Mouse (Mus musculus) thymus, postnatal 14 days (tissue): ENCODE measurements around the gene Farsb.

Source experiments
- DNase-seq: peaks from one replicate; pipeline ENCODE4 v3.0.0; 2021

Gene Farsb

GRCm38 (mm10) chr1:78483430-78483829, 5.3 kb downstream of the Farsb start:
- no peak for DNase-seq

DNA sequence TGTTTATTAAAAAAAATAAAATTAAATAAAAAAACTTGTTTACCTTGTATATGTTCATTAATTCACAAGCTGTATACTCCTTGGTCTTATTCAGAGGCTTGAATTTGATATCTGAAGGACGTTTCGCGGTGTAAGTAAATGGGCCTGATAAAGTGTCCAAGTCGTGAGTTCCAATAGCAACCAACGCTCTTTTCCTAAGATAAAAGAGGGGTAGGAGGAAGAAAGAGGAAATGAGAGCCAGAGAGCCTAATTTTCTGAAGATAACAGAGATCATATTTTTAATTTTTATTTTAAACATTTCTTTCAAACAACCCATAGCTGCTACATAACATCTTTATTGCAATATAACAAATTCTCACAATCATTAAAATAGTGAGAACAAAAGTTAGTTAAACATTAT, 16.3 kb downstream of the Farsb start:
- no peak for DNase-seq

GRCm38 (mm10) chr1:78454659-78455058, 34.0 kb downstream of the Farsb start:
- DNase-seq: peak; percentile 11

GRCm38 (mm10) chr1:78453886-78454285, 34.8 kb downstream of the Farsb start:
- DNase-seq: no peak

DNA sequence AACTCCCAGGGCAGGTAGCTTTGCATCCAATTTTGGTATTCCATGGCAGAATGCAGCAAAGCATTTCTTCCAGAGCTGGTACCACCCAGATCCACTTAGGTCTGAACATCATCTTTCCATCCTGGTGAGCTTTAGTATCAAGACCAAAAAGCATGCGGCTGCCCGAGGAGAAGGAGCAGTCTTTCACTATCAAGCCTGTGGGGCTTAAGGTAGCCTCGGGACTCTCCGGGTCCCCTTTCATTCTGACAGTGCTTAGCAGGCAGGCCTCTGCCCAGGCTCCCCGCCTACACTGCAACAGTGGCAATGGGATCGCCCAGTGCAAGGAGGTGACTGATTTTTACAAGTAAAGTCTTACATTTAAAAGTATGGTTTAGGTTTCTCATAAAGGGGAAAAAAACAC, 36.2 kb downstream of the Farsb start:
- no peak for DNase-seq

GRCm38 (mm10) chr1:78451070-78451854, 37.4 kb downstream of the Farsb start:
- DNase-seq: no peak

GRCm38 (mm10) chr1:78448091-78448490, 40.6 kb downstream of the Farsb start:
- no peak for DNase-seq

DNA sequence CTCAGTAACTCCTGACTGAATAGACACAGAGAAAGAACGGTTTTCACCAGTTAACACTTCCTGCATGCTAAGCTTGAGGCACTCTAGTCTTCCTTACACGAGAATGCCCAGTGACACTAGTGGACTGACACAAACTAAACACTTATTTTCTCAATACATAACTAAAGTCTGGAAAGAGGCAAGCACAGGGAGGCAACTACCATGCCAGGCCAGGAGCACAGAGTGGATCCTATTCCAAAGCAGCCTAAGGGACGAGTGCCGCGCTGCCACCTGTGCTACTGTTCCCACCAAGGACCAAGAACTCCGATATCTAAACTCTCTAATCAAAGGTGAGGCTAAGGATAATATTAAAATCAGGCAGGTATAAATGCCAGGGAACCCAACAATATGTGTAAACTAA, 42.0 kb downstream of the Farsb start:
- no peak for DNase-seq

- DNase-seq: no peak
Observed at GRCm38 (mm10) chr1:78446232-78446631, 42.5 kb downstream of the Farsb start.

DNA sequence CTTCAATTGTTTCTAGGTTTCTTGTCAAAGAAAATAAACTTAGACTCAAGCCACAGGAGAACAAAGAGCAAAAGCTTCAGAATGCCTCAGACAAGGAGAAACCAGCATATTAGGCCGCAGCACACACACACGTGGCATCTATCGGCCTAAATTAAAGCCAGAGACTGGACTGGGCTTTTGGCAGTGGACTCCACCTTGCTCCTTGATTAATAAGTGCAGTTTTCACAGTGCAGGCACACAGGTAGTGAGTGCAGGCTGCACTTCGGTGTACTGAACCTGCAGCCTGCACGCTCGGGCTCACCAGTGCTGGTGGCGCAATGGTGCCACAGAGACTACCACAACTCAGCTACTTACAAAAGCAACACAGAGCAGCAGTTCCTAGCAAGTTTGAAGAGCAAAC, 45.6 kb downstream of the Farsb start:
- no peak for DNase-seq

DNA sequence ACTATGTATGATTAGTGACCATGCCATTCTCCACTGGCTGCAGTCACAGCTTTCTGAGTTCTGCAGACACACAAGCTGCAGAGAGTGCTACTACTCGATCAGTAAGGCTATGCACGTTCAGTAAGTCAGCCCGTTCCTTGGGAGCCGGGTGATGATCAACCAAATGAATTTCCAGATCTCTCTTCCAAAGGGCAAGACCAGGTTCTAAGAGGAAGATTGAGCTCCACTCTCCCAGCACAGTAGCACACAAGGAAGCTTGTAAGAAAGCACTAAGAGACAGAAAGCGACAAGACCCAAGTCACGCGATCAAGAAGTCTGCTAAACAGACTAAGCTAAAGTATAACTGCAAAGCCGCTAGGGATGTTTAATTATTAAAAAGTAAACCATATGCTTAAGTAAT, 48.0 kb downstream of the Farsb start:
- DNase-seq: no peak

DNA sequence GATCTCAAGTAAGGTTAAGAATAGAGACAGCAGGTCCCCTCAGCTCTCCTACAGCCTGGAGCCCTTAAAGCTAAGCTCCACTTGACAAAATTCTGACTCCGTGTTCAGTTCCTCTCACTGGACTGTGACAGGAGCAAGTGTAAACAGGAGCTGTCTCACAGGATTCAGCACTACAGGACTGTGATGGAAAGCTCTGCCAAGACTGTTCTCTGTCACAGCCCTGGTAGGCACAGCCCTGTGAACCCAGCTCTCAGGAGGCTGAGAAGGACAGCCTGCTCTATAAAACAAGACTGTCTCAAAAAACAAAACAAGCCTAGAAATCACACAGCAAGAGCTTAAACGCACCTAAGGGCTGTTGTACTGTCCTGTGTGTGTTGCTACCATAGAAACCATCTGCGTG, 51.5 kb downstream of the Farsb start:
- DNase-seq: no peak

- DNase-seq: no peak
Observed at GRCm38 (mm10) chr1:78436445-78436844, 52.3 kb downstream of the Farsb start.

GRCm38 (mm10) chr1:78435967-78436366, 52.7 kb downstream of the Farsb start:
- no peak for DNase-seq

DNA sequence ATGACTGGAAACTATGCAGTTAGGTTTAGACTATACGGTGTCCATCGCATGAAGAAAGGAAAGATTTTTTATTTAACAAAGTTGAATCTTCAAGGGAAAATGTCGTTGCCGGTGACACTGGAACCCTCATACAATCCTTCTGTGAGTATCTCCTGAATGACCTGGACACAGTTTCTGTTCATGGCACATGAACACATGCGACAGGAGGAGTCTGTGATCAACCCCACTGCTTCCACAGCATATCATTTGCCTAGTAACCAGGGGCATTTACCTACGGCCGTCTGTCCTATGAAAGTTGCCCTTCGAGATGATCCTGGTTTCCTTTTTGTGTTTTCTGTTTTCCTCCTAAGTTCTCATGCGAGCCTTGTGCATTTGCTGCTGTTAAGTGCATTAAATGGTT, 55.2 kb downstream of the Farsb start:
- DNase-seq: no peak

DNA sequence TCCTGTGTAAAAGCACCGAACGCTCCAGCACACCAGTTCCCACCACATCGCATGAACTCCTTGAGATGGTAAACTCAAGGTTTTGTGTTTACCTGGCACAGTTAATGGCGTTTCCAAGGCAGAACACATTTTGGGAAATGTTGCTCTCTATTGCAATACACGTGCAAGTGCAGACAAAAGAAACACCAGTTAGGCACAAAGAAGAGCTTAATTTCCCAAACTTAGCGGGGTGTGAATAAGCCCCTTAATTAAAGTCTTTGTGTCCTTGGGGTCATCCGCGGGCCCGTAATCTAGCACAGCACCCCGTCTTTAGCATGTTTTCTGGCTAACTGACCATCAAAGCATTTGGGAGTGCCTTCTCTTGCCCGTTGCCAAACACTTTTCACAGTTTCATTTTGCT, 59.8 kb downstream of the Farsb start:
- no peak for DNase-seq

DNA sequence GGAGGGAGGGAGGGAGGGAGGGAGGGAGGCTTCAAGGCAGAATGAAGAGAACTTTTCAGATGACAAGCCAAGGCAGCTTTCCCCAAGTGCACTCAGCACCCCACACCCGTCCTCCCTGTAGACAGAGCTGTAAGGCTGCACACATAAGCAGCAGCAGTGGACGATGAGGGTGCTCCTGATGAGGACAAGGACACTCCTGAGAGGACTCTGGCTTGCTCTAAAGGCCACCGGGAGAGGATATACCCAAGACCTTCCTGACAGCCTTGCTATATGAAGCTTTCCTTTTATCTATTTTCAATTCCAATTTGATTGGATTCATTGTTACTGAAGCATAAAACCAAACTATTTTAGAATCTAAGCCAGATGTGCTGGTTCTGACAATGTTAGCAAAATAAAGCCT, 61.9 kb downstream of the Farsb start:
- DNase-seq: no peak

DNA sequence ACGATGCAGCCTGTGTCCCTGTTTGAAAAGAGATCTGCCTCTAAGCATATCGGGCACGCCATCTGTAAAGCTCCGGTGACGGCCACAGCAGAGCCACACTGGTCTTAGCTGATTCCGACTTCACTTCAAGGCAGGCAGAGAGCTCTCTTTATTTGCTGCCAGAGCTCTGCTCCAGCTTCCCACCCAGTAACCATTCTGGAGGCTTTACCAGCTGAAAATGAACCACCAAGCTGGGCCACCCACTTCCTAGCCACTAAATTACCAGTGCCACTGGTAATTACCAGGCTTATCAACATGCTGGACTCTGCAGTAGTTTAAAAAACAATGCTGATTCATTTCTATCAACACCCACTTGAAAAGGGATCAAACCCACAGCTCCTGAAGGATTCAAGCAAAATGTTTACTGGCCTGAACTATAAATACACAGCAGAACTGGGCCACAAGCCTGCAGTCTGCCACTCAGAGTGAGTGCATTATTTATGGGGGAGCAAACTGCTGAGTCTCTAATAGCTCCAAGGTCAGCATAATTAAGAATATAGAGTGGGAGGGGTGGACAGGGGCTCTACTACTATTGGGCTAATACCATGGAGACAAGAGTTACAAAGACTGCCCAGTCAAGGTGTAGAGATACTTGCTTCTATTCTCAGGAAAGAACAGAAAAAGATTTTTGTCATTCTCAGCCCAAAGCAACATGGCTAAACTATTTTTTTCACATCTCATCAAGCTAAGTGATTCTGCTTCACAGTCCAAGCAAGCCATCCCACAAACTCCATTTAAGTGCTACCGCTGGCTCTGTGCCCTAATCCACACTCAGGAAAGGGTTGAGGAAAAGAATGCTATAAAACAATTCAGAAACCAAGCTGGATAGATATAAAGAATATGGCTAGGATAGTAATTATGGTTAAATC, 62.6 kb downstream of the Farsb start:
- DNase-seq: no peak

GRCm38 (mm10) chr1:78425309-78425708, 63.4 kb downstream of the Farsb start:
- no peak for DNase-seq

DNA sequence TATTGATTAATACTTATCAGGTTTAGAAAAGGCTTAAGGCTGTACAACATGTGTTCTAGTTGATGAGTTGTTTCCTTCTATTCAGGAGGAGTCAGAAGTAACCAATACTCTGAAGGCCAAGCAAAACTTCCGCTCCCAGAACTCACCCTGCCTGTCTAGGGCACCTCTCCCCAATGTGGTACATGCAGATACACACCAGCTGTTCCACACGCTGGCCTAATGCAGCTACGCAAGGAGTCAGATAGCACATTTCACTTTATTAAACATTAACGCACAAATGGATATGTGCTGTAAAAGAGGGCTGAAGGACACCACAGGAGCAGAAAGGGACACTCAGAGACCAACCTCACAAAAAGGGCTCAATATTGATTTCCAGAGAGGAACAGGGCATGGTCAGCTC, 63.8 kb downstream of the Farsb start:
- no peak for DNase-seq

DNA sequence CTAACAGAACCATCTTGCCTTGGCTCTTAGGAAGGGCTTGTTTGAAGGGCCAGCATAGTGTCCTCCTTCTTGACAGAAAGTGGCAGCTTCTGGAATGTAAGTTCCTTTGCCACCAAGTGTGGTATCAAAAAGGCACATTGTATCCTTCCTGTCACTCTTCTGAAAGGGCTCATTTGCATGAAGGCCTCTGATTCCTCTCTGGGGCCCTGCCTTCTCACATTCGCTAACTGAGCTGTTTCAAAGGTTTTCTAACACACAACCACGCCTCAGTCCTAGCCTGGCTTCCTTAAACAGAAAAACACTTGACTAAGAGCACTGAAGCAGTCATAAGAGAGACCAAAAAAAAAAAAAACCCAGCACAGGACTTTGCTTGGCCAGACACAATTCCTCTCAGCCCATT, 66.1 kb downstream of the Farsb start:
- peak; percentile 16 for DNase-seq

- no peak for DNase-seq
Observed at GRCm38 (mm10) chr1:78421749-78422148, 66.9 kb downstream of the Farsb start.

DNA sequence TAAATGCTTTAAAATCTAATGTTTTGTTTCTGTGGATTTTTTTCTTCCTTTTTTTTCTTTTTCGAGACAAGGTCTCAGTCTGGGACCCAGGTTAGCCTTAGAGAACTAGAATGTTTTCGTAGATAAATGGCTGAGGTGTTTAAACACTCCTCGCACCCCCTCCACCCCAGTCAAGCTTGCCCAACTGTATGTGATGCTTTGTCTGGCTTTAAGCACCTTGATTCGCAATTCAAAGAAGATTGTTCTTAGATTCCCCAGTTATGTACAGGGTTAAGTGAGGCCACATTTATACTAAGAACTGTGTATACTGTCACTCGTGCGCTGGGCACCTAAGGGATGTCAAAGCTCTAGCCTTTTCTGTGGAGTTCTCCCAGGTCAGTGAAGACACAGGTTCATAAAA, 68.4 kb downstream of the Farsb start:
- no peak for DNase-seq

DNA sequence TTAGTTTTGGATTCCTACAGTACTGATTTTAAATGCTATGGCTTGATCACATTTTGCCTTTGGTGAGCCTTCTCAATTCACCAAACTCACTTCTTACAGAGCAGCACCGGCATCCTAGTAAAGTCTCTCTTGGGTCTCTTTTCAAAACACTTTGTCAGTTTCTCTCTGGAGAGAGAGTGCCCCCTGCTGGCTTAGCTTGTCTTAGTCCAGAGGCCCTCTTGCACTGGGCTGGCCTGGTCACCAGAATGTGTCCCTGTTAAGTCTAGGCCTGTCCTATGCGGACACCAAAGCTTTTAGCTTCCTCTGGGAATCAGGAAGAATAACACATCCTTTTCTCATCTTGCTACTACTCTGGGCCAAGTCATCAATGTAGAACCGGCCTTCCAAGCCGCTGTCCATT, 69.1 kb downstream of the Farsb start:
- peak; percentile 50 for DNase-seq
